Mouse (Mus musculus): ENCODE results near the gene Ubr3. TPM values are rescaled to one million over a fixed set of nuclear protein-coding genes. Genes with fewer than 3 reads are reported as not detected.

The Ubr3 gene
- polyA plus RNA-seq, 2 experiments = 5.9 to 8.0 TPM

GRCm38 (mm10) chr2:69912801-69913200 lies 15.8 kb downstream of the Ubr3 start:
- WGBS (ENCODE audit: insufficient replicate concordance) = 63% methylated on average over 2 of the region's 2 CpGs
- peaks cover 9% of the 10 kb centered on the region for H3K36me3 ChIP-seq (replicated peaks; ENCODE audit: control insufficient read depth, insufficient read depth, low read depth)
- H3K9me3 ChIP-seq (ENCODE audit: control insufficient read depth, low read length) = no peaks in the 10 kb centered on the region
- H3K4me3 ChIP-seq (ENCODE audit: insufficient read depth in 1 of 2, low read depth in 2 of 2, low read length in 2 of 2) = no peak overlapping the region
- H3K4me2 ChIP-seq (ENCODE audit: low read depth) = no peak overlapping the region
- no peak overlapping the region for H3K27ac ChIP-seq
- ATAC-seq (ENCODE audit: insufficient read depth) (no peak), DNase-seq (ENCODE audit: low read depth in 3 of 3, low spot score in 3 of 3) (no peak)
- H3K9ac ChIP-seq (replicated peaks) = no peak overlapping the region
- H3K4me1 ChIP-seq (replicated peaks; ENCODE audit: control insufficient read depth in 2 of 2, insufficient read depth in 2 of 2, low read length in 1 of 2) = no peaks in the 10 kb centered on the region
- no peaks in the 10 kb centered on the region for H3K27me3 ChIP-seq (ENCODE audit: control insufficient read depth, insufficient read depth, low read length)
- TF ChIP-seq CTCF (IDR thresholded peaks at IDR 0.05; ENCODE audit: low read depth) = no peak
- TF ChIP-seq EP300 (IDR thresholded peaks at IDR 0.05; ENCODE audit: low read depth) = no peak

- no peak for ATAC-seq (ENCODE audit: insufficient read depth)
- no peak overlapping the region for H3K4me2 ChIP-seq (ENCODE audit: low read depth)
- H3K4me3 ChIP-seq (ENCODE audit: insufficient read depth in 1 of 2, low read depth in 2 of 2, low read length in 2 of 2) = no peak overlapping the region
- no peaks in the 10 kb centered on the region for H3K27me3 ChIP-seq (ENCODE audit: control insufficient read depth, insufficient read depth, low read length)
- H3K4me1 ChIP-seq (replicated peaks; ENCODE audit: control insufficient read depth in 2 of 2, insufficient read depth in 2 of 2, low read length in 1 of 2) = no peaks in the 10 kb centered on the region
- H3K27ac ChIP-seq = no peak overlapping the region
- DNase-seq (ENCODE audit: low read depth in 3 of 3, low spot score in 3 of 3) = no peak
- H3K9me3 ChIP-seq (ENCODE audit: control insufficient read depth, low read length) = no peaks in the 10 kb centered on the region
- no peak for TF ChIP-seq EP300 (IDR thresholded peaks at IDR 0.05; ENCODE audit: low read depth)
- TF ChIP-seq CTCF (IDR thresholded peaks at IDR 0.05; ENCODE audit: low read depth) = no peak
- no peak overlapping the region for H3K9ac ChIP-seq (replicated peaks)
- 83% methylated on average over 3 of the region's 3 CpGs for whole genome bisulfite sequencing (ENCODE audit: insufficient replicate concordance)
- peaks cover 13% of the 10 kb centered on the region for H3K36me3 ChIP-seq (replicated peaks; ENCODE audit: control insufficient read depth, insufficient read depth, low read depth)
Measured at GRCm38 (mm10) chr2:69917301-69917700, 20.3 kb downstream of the Ubr3 start.

GRCm38 (mm10) chr2:69924943-69925342 lies 27.9 kb downstream of the Ubr3 start:
- DNase-seq (ENCODE audit: low read depth in 3 of 3, low spot score in 3 of 3) (peak; percentile 57 to 63 (median 58)), ATAC-seq (ENCODE audit: insufficient read depth) (peak; percentile 93)
- Histone ChIP-seq H3K9me3 (ENCODE audit: control insufficient read depth, low read length) (no peaks in the 10 kb centered on the region), H3K4me2 (ENCODE audit: low read depth) (peak overlapping the region; percentile 4; the same call in 1 of the 2 replicates), H3K4me3 (ENCODE audit: insufficient read depth in 1 of 2, low read depth in 2 of 2, low read length in 2 of 2) (no peak overlapping the region), H3K36me3 (replicated peaks; ENCODE audit: control insufficient read depth, insufficient read depth, low read depth) (peaks cover 4% of the 10 kb centered on the region), H3K9ac (replicated peaks) (no peak overlapping the region), H3K27me3 (ENCODE audit: control insufficient read depth, insufficient read depth, low read length) (no peaks in the 10 kb centered on the region), H3K27ac (no peak overlapping the region; the same call in 1 of the 2 replicates), H3K4me1 (replicated peaks; ENCODE audit: control insufficient read depth in 2 of 2, insufficient read depth in 2 of 2, low read length in 1 of 2) (peaks cover 6 to 8% of the 10 kb centered on the region in 2 experiments; a peak in 3 of 4 replicates)
- WGBS (ENCODE audit: insufficient replicate concordance) = 32% methylated on average over 3 of the region's 3 CpGs
- TF ChIP-seq EP300 (IDR thresholded peaks at IDR 0.05; ENCODE audit: low read depth) = peak; percentile 66; the same call in 1 of the 2 replicates
- no peak for TF ChIP-seq CTCF (IDR thresholded peaks at IDR 0.05; ENCODE audit: low read depth)

- Histone ChIP-seq H3K9me3 (ENCODE audit: control insufficient read depth, low read length) (no peaks in the 10 kb centered on the region), H3K4me2 (ENCODE audit: low read depth) (no peak overlapping the region), H3K27me3 (ENCODE audit: control insufficient read depth, insufficient read depth, low read length) (no peaks in the 10 kb centered on the region), H3K4me1 (replicated peaks; ENCODE audit: control insufficient read depth in 2 of 2, insufficient read depth in 2 of 2, low read length in 1 of 2) (peaks cover 13 to 14% of the 10 kb centered on the region in 2 experiments), H3K36me3 (replicated peaks; ENCODE audit: control insufficient read depth, insufficient read depth, low read depth) (peaks cover 3% of the 10 kb centered on the region; the same call in 1 of the 2 replicates), H3K4me3 (ENCODE audit: insufficient read depth in 1 of 2, low read depth in 2 of 2, low read length in 2 of 2) (no peak overlapping the region), H3K27ac (no peak overlapping the region), H3K9ac (replicated peaks) (no peak overlapping the region)
- ATAC-seq (ENCODE audit: insufficient read depth) (no peak; the same call in 1 of the 2 replicates), DNase-seq (ENCODE audit: low read depth in 3 of 3, low spot score in 3 of 3) (no peak)
- no peak for TF ChIP-seq EP300 (IDR thresholded peaks at IDR 0.05; ENCODE audit: low read depth)
- no peak for TF ChIP-seq CTCF (IDR thresholded peaks at IDR 0.05; ENCODE audit: low read depth)
- 60% methylated on average over 5 of the region's 5 CpGs for WGBS (ENCODE audit: insufficient replicate concordance)
Measured at GRCm38 (mm10) chr2:69936331-69936730, 39.3 kb downstream of the Ubr3 start.

GRCm38 (mm10) chr2:69939226-69939625 lies 42.2 kb downstream of the Ubr3 start:
- Histone ChIP-seq H3K9me3 (ENCODE audit: control insufficient read depth, low read length) (no peaks in the 10 kb centered on the region), H3K4me2 (ENCODE audit: low read depth) (peak overlapping the region; percentile 37), H3K9ac (replicated peaks) (no peak overlapping the region), H3K4me3 (ENCODE audit: insufficient read depth in 1 of 2, low read depth in 2 of 2, low read length in 2 of 2) (no peak overlapping the region), H3K36me3 (replicated peaks; ENCODE audit: control insufficient read depth, insufficient read depth, low read depth) (peaks cover 3% of the 10 kb centered on the region), H3K27me3 (ENCODE audit: control insufficient read depth, insufficient read depth, low read length) (no peaks in the 10 kb centered on the region), H3K4me1 (replicated peaks; ENCODE audit: control insufficient read depth in 2 of 2, insufficient read depth in 2 of 2, low read length in 1 of 2) (peaks cover 13 to 14% of the 10 kb centered on the region in 2 experiments), H3K27ac (peak overlapping the region; percentile 76)
- no peak for TF ChIP-seq CTCF (IDR thresholded peaks at IDR 0.05; ENCODE audit: low read depth)
- peak; percentile 79 for TF ChIP-seq EP300 (IDR thresholded peaks at IDR 0.05; ENCODE audit: low read depth)
- DNase-seq (ENCODE audit: low read depth in 3 of 3, low spot score in 3 of 3) (peak; percentile 56 to 69 (median 62)), ATAC-seq (ENCODE audit: insufficient read depth) (peak; percentile 98)
- WGBS (ENCODE audit: insufficient replicate concordance) = 22% methylated on average over 4 of the region's 4 CpGs
